Mouse (Mus musculus) T-helper 2 cell (primary cell): Measurements from ENCODE around the gene Hpd.
"Not testable (repeated sequence)": the region's sequence is repeated elsewhere in the genome, so short reads cannot be mapped to it uniquely, and the experiment has no call there.

Experiments
- in situ Hi-C: fragments of 300-600 bp; cut with MboI, MseI; formaldehyde crosslinking; loops from one replicate; pipeline ENCODE4 v1.15.1; 2025; ENCODE audit warnings: high pct_unique_total_duplicates

Gene Hpd

DNA sequence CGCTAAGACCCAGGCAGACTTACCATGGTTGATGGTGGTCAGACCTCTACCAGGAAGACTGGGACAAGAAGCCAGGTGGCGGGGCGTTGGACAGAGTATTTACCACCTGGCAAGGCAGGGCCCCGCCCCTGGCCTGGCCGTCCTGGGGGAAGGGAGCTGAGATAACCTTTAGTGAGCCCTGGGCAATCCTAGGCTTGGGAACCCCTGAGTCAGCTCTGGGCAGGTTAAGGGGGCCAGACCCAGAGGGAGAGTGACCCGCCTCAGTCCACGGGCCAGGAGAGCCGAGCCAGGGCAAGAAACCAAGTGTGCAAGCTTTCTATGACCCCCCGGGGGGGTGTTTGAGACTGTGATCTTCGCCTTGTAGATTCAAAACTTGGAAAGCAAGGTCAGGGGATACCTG lies at the start of gene Hpd:
TSS of gene Hpd (minus strand) at position 77 of the 400 bp plus-strand sequence.
- in situ Hi-C loops, result loop anchor here (5.0 to 10.0 kb wide), 2 partner anchors 95 to 428 kb away; no protein-coding TSS in a partner anchor

DNA sequence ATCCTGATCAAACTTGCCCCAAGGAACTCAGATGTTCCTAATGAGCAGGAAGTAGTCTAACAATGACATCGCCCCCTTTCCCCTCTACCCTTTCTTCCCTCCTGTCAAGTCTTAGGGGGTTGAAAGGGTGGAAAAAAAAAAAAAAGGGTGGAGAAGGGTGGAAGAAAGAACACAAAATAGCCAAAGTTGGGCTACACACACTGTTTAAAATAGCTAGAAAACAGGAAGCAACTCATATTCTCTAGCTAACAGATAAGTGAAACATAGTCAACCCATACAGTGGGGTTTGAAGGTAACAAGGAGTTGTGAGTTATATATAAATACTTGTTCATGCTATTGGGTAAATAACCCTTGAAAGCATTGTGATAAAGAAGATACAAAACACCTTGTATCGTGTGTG lies 49.7 kb upstream of the Hpd start:
- in situ Hi-C loops, result no loop called here

DNA sequence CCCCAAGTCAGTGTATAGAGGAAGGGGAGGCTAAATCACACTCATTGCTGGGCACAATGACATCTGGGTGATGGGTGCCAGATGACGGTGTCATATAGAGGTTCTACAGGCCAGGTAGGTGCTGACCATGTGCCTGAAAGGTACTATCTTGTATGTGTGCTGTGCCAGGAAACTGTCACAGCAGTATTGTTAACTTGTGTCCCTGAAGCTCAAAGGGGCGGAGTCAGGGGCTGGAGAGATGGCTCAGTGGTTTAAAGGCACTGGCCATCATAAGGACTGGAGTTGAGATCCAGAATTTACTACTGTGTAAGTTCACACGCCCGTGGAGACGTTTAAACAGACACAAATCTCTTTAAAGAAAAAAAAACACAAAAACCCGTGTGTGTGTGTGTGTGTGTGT lies 46.8 kb upstream of the Hpd start:
- in situ Hi-C loops, result no loop called here

DNA sequence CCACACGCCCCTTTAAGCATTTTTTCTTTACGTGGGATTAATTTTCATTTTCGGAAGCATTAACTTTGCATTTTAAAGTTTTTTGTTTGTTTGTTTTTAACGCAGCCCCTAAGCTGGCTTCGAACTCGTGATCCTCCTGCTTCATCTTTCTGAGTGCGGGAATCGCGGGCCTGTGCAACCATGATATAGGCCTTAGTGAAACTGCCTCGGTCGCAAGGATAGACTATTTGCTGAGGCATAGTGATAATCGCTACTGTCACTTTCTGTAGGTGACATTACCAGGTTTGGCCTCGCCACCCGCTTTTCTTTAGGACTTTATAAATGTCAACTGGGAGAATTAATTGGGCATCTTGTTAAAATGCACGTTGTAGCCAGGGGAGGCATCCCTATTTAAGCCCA lies 46.0 kb upstream of the Hpd start:
- in situ Hi-C loops, result no loop called here

DNA sequence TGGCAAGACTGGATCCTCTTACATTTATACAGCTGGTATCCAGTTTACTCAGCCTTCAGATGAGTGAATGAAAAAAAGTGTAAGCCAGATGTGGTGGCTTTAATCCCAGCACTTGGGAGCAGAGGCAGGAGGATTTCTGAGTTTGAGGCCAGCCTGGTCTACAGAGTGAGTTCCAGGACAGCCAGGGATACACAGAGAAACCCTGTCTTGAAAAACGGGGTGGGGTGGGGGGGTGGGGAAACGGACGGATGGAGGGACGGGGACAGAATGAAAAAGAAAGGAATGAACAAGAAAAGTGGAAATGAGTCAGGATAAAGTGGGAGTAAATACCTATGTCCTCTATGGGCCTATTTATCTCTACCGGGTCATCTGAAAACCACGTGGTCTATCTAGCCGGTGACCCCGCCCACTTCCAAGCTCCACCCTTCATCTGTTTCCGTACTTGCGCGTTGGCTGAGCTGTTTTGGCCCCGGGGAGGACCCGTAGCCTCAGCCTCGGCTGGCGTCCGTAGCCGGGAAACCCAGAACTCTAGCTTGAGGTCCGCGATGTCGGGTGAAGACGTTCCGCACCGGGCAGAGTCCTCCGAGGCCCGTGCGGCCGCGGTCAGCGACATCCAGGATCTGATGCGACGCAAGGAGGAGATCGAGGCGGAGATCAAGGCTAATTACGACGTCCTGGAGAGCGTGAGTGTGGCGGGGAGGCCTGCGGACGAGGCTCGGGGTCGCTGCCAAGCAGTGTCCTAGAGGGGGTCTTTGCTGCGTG lies 45.4 kb upstream of the Hpd start:
- in situ Hi-C loops, result no loop called here

DNA sequence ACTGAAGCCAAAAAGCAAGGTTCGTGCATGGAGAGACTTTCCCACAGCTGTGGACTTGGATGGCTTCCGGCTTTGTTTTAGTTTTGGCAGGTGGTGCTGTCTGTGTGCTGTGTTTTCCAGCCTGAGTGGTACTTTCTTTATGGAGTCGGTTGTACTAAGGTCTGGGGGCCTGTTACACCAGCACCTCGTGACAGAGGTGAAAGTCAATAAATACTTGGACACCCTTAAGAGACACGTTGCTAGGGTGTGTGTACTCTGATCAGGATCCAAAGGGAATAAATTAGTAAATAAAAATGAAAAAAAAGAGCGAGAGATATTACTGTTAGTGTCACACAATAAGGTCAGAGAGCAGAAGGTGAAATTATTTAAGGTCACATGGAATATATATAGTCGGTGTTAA lies 44.3 kb upstream of the Hpd start:
- in situ Hi-C loops, result no loop called here

DNA sequence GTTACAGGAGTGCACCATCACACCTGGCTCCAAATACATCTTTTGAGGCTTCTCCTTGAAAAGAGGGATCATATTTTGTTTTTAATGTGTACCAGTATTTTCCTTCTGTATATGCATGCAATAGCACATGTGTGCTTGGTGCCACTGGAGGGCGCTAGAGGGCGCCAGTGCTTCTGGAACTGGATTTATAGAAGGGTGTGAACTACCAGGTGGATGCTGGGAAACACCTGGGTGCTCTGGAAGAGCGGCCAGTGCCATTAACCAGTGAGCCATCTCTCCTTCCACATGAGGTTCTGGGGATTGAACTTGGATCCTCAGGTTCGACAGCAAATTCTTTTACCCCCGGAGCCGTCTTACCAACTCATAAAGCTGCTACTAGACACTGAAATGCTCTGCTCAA lies 41.3 kb upstream of the Hpd start:
- in situ Hi-C loops, result not testable (repeated sequence)

DNA sequence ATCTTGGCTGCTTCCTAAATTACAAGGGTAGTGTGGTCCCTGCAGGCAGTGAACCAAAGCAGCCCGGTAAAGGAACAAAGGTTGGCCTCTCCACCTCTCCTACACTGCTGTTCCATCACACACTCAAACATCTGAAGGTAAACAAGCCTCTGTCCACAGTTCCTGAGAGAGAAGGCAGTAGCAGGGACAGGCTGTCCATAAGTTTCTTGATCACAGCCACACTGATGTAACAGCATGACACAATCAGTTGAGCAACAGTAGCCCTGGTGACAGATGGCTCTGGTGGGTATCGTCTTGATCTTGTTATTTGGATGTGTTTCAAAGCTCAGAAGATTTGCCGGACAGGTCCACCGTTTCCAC lies 40.5 kb upstream of the Hpd start:
- in situ Hi-C loops, result no loop called here

DNA sequence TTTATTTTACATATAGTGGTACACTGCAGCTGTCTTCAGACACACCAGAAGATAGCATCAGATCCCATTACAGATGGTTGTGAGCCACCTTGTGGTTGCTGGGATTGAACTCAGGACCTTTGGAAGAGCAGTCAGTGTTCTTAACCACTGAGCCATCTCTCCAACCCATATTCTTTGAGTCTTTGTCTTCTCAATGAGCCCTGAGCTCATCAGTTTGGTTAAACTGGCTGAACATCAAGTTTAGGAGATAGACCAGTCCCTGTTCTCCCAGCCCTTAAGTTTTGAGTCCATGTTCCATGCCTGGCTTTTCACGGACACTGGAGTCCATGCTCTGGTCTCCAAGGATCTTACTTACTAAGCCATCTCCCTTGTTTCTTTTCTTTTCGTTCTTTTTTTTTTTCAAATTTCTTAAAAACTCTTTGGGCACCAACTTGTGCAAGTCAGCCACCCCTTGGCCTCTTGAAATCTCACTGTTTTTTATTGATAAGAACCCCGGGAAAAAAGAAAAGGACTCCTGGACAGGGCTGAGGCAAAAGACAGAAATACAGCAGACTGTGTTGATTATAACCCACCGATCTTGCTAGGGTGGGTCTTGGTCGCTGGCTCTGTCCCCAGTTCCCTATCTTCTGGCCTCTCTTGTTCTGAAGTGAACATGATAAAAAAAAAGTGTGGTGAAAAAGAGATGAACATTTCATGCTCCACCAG lies 40.0 kb upstream of the Hpd start:
- in situ Hi-C loops, result not testable (repeated sequence)

DNA sequence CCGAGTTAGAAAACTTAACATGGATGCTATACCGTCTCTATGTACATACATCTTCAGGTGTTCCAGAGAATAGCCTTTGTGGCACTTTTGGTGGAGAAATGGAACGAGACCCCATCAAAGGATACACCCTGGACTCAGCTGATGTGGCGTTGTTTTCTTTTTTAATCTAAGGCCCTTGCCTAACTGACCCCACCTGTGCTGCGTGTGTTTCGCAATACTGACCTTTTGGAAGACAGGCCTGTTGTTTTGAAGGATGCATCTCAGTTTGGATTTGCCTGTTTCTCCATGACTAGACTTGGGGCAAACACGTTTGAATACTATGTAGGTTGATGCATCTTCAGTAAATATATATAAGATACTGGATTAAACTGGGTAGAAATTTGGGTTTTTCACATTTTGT lies 21.1 kb upstream of the Hpd start:
- in situ Hi-C loops, result not testable (repeated sequence)

DNA sequence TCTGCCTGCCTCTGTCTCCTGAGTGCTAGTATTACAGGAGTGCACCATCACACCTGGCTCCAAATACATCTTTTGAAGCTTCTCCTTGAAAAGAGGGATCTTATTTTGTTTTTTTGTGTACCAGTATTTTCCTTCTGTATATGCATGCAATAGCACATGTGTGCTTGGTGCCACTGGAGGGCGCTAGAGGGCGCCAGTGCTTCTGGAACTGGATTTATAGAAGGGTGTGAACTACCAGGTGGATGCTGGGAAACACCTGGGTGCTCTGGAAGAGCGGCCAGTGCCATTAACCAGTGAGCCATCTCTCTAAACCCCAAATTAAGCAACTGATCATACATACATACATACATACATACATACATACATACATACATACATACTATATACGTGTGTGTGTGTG lies 20.2 kb upstream of the Hpd start:
- in situ Hi-C loops, result not testable (repeated sequence)

DNA sequence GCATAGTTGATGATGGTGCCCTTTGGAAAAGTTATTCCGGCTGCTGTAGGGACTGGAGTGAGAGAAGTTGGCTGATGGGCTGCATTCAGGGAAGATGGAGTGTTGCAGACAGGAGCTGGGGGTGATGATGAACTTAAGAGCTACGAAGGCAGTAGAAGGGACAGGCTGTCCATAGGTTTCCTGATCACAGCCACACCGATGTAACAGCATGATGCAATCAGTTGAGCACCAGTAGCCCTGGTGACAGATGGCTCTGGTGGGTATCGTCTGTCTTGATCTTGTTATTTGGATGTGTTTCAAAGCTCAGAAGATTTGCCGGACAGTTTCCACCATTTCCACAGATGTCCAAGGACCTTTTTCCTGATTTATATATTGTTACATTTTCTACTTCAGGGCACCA lies 19.5 kb upstream of the Hpd start:
- in situ Hi-C loops, result no loop called here

DNA sequence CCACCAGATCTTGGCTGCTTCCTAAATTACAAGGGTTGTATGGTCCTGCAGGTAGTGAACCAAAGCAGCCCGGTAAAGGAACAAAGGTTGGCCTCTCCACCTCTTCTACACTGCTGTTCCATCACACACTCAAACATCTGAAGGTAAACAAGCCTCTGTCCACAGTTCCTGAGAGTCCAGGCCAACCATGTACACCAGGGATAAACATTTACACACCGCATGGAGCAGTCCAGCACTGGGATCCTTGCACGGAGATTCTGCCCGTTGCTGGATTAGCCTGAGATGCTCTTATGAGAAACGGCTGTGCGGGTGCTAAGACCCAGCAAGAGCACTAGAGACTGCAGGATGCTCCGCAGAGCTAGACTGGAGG lies 19.0 kb upstream of the Hpd start:
- in situ Hi-C loops, result no loop called here

DNA sequence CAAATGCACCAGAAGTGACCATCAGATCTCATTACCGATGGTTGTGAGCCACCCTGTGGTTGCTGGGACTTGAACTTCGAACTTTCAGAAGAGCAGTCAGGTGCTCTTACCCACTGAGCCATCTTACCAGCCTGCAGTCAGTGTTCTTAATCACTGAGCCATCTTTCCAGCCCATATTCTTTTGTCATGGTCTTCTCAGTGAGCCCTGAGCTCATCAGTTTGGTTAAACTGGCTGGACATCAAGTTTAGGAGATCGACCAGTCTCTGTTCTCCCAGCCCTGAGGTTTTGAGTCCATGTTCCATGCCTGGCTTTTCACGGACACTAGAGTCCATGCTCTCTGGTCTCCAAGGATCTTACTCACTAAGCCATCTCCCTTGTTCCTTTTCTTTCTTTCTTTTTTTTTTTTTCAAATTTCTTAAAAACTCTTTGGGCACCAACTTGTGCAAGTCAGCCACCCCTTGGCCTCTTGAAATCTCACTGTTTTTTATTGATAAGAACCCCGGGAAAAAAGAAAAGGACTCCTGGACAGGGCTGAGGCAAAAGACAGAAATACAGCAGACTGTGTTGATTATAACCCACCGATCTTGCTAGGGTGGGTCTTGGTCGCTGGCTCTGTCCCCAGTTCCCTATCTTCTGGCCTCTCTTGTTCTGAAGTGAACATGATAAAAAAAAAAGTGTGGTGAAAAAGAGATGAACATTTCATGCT lies 18.4 kb upstream of the Hpd start:
- in situ Hi-C loops, result not testable (repeated sequence)

DNA sequence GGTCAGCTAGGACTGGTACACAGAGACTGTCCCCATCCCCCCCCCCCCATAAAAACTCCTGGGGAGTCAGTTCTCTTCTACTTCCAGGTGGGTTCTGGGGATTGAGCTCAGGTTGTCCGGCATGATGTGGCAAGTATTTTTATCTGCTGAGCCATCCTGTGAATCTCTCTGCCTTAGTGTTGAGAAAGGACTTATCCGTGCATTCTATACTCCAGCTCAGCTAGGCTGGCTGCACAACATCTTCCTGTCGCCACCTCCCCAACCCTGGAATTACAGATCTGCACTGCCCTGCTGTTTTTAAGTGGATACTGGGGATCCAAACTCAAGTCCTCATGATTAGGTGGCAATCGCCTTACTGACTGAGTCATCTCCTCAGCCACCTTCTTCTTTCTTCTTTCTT lies 16.0 kb upstream of the Hpd start:
- in situ Hi-C loops, result no loop called here

DNA sequence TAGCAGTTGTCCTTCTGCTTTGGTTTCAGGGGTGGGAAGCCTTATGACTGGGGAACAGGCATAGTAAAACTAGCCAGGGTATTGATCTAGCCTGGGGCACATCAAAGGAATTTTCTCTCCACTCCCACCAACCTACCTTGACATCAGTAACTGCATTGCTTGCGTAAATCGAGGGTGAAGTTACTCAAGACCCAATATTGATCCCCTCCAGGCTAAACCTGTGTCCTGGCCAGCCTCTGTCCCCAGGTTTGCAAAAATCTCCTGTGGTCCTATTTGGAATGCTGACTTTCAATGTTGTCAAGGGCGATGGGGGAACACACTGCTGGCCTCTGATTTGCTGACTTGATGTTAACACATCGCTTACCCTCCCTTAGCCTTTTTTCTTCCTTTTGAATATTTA lies 14.2 kb upstream of the Hpd start:
- in situ Hi-C loops, result no loop called here

DNA sequence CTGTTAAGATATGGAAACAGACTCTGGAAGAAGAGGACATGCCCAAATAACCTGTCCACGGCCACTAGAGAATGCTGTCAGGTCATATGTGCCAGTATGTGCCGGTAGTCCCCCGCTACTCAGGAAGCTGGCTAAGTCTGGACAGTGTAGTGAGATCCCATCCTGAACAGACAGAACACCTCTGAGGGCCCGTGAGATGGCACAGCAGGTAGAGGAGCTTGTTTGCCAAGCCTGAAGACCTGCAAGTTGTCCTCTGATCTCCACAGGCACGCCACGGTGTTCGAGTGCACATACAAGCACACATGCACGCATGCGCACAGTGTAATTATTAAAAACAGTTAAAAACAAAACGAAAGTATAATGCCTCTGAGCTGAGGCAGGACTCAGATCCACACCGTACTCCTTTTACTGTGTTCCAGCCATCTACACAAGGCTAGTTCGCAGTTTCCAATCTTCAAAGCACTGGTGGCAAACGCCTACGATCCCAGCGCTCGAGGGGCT lies 13.0 kb upstream of the Hpd start:
- in situ Hi-C loops, result no loop called here

DNA sequence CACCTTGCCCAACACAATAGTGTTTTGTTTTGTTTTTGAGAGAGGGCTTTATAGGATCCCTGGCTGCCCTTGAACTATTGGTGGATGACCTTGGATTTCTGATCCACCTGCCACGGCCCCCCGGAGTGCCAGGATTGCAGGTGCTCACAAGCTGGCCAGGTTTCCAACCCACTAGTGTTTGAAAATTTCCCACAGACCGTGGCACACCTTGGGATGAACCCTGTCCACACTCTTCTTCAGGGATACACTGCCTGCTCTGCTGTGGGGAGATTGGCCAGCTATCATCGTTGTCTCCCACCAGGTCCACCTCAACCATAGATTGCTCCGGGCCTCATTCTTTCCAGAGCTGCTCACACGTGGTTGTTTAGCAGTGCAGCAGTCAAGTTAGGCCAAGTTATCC lies 12.3 kb upstream of the Hpd start:
- in situ Hi-C loops, result no loop called here

DNA sequence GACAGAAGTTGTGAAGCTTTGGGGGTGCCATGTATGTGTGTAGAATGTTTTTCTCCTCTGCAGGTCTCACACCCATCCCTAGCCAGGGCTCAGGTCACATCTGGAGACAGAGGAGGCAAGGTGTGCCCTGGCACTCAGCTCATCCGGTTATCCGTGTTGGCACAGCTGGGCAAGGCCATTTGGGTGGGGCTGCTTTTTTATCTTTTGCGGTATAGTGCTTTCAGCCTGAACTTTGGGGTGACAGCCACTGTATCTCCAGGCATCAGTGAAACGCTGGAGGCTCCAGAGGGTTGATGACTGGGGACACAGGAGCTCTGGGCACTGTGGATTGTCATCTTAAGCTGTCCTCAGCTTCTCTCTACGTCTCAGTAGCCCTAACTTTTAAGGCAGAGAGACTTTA lies 10.9 kb upstream of the Hpd start:
- in situ Hi-C loops, result no loop called here

DNA sequence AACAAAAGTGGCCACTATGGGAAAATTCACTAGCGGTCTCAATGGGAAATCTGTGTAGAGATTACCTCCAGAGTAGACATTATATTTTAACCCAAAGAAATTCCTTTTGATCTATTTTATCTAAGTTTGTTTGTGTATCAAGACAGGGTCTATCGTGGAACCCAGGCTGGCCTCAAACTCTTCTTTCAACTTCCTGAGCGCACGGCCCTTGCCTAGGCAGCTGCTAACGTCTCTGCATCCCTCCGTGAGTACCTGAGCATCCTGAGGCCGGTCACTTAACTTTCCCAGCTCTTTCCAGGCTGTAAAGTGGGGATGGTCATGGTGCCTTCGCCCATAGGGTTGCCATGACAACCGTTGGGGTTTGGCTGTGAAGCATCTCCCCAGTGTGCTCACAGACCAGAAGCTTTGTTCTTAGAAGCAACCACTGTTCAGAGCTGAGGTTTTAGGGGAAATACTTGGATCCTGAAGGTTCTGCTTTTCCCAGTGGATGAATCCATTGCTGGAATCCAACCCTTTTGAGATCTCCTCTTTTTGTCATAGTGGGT lies 10.2 kb upstream of the Hpd start:
- in situ Hi-C loops, result no loop called here

DNA sequence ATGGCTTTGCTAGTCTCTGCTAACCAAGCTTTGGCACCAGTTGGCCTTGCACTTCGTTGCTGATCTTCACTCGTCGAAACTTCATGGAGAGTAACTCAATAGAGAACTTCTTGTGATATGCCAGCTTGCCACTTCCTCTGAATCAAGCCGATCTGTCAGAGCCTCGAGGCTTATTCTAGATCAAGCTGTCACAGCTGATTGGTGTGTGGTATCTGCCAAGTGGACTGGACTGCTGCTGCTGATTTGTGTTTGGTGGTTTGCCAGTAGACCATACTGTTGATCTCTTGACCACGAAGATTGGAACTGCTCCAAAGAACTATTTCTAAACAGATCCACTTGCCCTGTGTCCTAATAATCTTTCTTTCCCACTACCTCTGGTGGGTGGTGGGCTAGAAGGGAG lies 8.9 kb upstream of the Hpd start:
- in situ Hi-C loops, result no loop called here

DNA sequence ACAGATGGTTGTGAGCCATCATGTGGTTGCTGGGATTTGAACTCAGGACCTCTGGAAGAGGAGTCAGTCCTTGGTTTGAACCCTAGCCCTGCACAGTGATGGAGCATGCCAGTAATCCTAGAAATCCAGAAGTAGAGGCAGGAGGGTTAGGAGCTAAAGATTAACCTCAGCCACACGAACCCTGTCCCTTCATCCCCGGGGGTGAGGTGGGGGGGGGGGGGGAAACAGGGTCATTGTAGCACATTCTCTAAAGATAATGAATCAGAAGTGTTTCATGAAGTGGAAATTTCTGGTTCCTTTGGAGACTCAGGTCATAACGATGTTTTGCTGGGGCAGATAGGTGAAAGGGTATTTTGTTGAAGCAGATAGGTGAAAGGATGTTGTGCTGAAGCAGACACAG lies 8.4 kb upstream of the Hpd start:
- in situ Hi-C loops, result no loop called here
